Mouse (Mus musculus): ENCODE results near the gene Spon1. TPM values are rescaled to one million over a fixed set of nuclear protein-coding genes. Genes with fewer than 3 reads are reported as not detected.

Spon1 gene
- total and polyA plus RNA-seq, 3 experiments: 8.3 to 11.8 (median 11.5) TPM

DNA sequence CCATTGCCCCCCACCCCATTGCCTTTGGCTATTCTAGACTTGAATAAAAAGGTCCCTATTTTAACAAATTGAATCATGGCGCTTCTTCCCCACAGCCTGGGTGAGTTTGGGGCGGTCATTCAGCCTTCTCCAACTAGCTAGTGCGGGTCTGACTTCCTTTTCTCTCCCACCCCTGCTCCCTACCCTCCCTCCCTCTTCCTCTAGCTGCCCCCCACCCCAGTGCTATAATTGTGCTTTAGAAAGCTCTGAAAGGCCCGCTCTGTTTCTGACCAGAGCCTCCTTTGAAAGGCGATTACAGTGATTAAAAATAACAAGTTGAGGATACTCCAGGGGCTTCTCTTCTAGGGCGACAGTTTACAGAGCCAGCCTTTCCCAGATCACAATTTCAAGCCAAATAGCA is 3.5 kb downstream of the Spon1 start:
- 51% methylated on average over 6 of the region's 6 CpGs for WGBS
- Histone ChIP-seq H3K4me3 (no peak overlapping the region), H3K79me2 (replicated peaks; ENCODE audit: control insufficient read depth, insufficient read depth, low read length) (no peaks in the 10 kb centered on the region), H3K36me3 (ENCODE audit: control insufficient read depth, insufficient read depth, low read length) (no peaks in the 10 kb centered on the region), H3K4me1 (ENCODE audit: control insufficient read depth, insufficient read depth, low read length) (peaks cover 5% of the 10 kb centered on the region), H3K9ac (ENCODE audit: low read depth, low read length) (no peak overlapping the region), H3K27ac (no peak overlapping the region), H3K27me3 (ENCODE audit: control insufficient read depth, insufficient read depth, low read length) (peaks cover 3% of the 10 kb centered on the region; the same call in 1 of the 2 replicates)
- no peak for TF ChIP-seq CTCF (IDR thresholded peaks at IDR 0.05)
- no peak for TF ChIP-seq POLR2A (IDR thresholded peaks at IDR 0.05; ENCODE audit: insufficient read depth, low read depth, low read length)
- no peak for TF ChIP-seq EP300 (IDR thresholded peaks at IDR 0.05; ENCODE audit: insufficient read depth, low read depth, low read length)
- DNase-seq: no peak
- intact Hi-C loops (cut with DNase I): loop anchor here (5.0 to 10.0 kb wide), 3 partner anchors 154 to 446 kb away; no protein-coding TSS in a partner anchor

DNA sequence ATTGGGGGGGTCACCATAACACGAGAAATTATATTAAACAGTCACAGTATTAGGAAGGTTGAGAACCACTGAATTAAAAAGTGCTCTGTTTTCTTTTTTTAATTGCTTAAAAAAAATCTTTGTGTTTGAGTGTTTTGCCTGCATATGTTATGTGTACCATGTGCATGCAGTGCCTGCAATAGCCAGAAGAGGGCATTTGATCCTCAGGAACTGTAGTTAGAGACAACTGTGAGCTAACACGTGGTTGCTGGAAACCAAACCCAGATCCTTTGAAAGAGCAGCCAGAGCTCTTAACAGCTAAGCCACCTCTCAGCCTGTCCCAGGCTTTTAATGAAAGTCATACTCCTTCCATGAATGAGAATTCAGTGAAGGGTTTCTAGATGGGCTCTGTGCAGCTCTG is 6.3 kb downstream of the Spon1 start:
- H3K36me3 ChIP-seq (ENCODE audit: control insufficient read depth, insufficient read depth, low read length): no peaks in the 10 kb centered on the region
- H3K27me3 ChIP-seq (ENCODE audit: control insufficient read depth, insufficient read depth, low read length): no peaks in the 10 kb centered on the region
- no peak for DNase-seq
- H3K9ac ChIP-seq (ENCODE audit: low read depth, low read length): no peak overlapping the region
- no peak overlapping the region for H3K4me3 ChIP-seq
- intact Hi-C loops (cut with DNase I): loop anchor here (5.0 kb wide), 1 partner anchor 235 kb away; no protein-coding TSS in a partner anchor
- H3K27ac ChIP-seq: no peak overlapping the region
- no peaks in the 10 kb centered on the region for H3K79me2 ChIP-seq (replicated peaks; ENCODE audit: control insufficient read depth, insufficient read depth, low read length)
- 84% methylated on average over 2 of the region's 2 CpGs for WGBS
- peaks cover 5% of the 10 kb centered on the region for H3K4me1 ChIP-seq (ENCODE audit: control insufficient read depth, insufficient read depth, low read length)
- no peak for TF ChIP-seq POLR2A (IDR thresholded peaks at IDR 0.05; ENCODE audit: insufficient read depth, low read depth, low read length)
- TF ChIP-seq CTCF (IDR thresholded peaks at IDR 0.05): peak; percentile 36
- no peak for TF ChIP-seq EP300 (IDR thresholded peaks at IDR 0.05; ENCODE audit: insufficient read depth, low read depth, low read length)

DNA sequence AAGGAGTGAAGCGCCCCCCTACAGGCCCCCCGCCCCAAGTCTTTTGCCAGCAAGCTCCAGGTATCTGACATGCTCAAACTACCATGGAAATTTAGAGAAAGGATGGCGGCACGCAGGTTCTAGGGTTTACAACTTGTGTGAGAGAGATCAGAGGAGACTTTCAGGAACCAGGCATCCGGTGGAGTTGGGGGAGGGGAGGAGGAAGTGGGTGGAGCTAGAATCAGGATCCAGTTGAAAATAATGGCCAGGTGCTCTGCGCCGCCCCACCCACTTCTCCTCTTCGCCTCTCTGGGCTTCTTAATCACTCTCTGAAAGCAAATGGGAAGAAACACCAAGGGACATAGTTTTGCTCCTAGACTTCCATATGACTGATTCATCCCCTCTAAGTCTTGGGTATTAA is 7.6 kb downstream of the Spon1 start:
- H3K27me3 ChIP-seq (ENCODE audit: control insufficient read depth, insufficient read depth, low read length): no peaks in the 10 kb centered on the region
- H3K27ac ChIP-seq: no peak overlapping the region
- peaks cover 5% of the 10 kb centered on the region for H3K4me1 ChIP-seq (ENCODE audit: control insufficient read depth, insufficient read depth, low read length)
- intact Hi-C loops (cut with DNase I): loop anchor here (5.0 kb wide), 1 partner anchor 234 kb away; no protein-coding TSS in a partner anchor
- no peak overlapping the region for H3K9ac ChIP-seq (ENCODE audit: low read depth, low read length)
- no peak for DNase-seq
- no peak overlapping the region for H3K4me3 ChIP-seq
- TF ChIP-seq CTCF (IDR thresholded peaks at IDR 0.05) (no peak), POLR2A (IDR thresholded peaks at IDR 0.05; ENCODE audit: insufficient read depth, low read depth, low read length) (no peak), EP300 (IDR thresholded peaks at IDR 0.05; ENCODE audit: insufficient read depth, low read depth, low read length) (no peak)
- WGBS: 68% methylated on average over 8 of the region's 8 CpGs
- H3K79me2 ChIP-seq (replicated peaks; ENCODE audit: control insufficient read depth, insufficient read depth, low read length): no peaks in the 10 kb centered on the region
- no peaks in the 10 kb centered on the region for H3K36me3 ChIP-seq (ENCODE audit: control insufficient read depth, insufficient read depth, low read length)

DNA sequence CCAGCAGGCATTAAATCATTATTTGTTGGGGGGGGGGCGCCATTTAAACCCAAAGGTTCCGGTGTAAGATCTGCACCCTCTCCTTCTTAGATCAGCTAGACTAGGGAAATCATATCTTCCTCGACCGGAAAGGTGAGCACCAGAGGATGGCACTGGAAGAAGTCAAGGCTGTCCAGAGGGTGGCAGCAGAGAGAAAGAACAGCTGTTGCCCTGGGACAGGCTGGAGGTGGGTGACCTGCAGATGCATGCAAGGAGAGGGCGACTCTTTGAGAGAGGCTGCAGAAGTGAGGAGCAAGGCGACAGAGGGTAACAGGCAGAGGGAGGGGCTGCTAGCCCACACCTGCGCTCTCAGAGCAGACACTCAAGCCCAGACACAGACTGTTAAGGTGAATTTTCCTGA is 8.2 kb downstream of the Spon1 start:
- H3K4me1 ChIP-seq (ENCODE audit: control insufficient read depth, insufficient read depth, low read length): peaks cover 5% of the 10 kb centered on the region
- H3K79me2 ChIP-seq (replicated peaks; ENCODE audit: control insufficient read depth, insufficient read depth, low read length): no peaks in the 10 kb centered on the region
- no peak overlapping the region for H3K4me3 ChIP-seq
- intact Hi-C loops (cut with DNase I): loop anchor here (5.0 kb wide), 1 partner anchor 233 kb away; no protein-coding TSS in a partner anchor
- DNase-seq: peak; percentile 52 to 59
- H3K9ac ChIP-seq (ENCODE audit: low read depth, low read length): no peak overlapping the region
- 34% methylated on average over 7 of the region's 7 CpGs for WGBS
- no peak overlapping the region for H3K27ac ChIP-seq
- H3K27me3 ChIP-seq (ENCODE audit: control insufficient read depth, insufficient read depth, low read length): no peaks in the 10 kb centered on the region
- H3K36me3 ChIP-seq (ENCODE audit: control insufficient read depth, insufficient read depth, low read length): no peaks in the 10 kb centered on the region
- no peak for TF ChIP-seq EP300 (IDR thresholded peaks at IDR 0.05; ENCODE audit: insufficient read depth, low read depth, low read length)
- TF ChIP-seq CTCF (IDR thresholded peaks at IDR 0.05): peak; percentile 72

DNA sequence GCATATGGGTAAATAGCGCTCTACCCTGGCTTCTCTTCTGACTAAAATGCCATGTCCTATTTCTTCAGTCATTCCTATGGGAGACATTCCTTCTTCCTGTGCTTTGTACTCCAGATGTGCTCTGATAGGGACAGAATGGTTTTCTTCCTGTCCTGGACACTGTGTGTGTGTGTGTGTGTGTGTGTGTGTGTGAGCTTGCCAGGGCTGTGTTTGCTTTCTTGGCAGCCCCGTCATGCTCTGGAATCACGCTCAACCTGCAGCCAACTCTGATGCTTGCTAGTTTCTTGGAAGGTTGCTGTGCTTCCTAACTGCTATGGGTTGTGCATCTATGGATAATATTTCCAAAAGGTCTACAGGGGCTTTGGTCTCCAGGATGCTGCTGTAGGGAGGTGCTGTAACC is 9.1 kb downstream of the Spon1 start:
- Histone ChIP-seq H3K4me3 (no peak overlapping the region), H3K27me3 (ENCODE audit: control insufficient read depth, insufficient read depth, low read length) (no peaks in the 10 kb centered on the region), H3K9ac (ENCODE audit: low read depth, low read length) (no peak overlapping the region), H3K27ac (no peak overlapping the region), H3K79me2 (replicated peaks; ENCODE audit: control insufficient read depth, insufficient read depth, low read length) (no peaks in the 10 kb centered on the region), H3K36me3 (ENCODE audit: control insufficient read depth, insufficient read depth, low read length) (no peaks in the 10 kb centered on the region), H3K4me1 (ENCODE audit: control insufficient read depth, insufficient read depth, low read length) (peaks cover 5% of the 10 kb centered on the region)
- intact Hi-C loops (cut with DNase I): loop anchor here (5.0 kb wide), 1 partner anchor 232 kb away; no protein-coding TSS in a partner anchor
- peak in 1 of 2 experiments; percentile 19 for DNase-seq
- TF ChIP-seq POLR2A (IDR thresholded peaks at IDR 0.05; ENCODE audit: insufficient read depth, low read depth, low read length) (no peak), CTCF (IDR thresholded peaks at IDR 0.05) (no peak), EP300 (IDR thresholded peaks at IDR 0.05; ENCODE audit: insufficient read depth, low read depth, low read length) (no peak)
- 31% methylated on average over 3 of the region's 3 CpGs for WGBS

DNA sequence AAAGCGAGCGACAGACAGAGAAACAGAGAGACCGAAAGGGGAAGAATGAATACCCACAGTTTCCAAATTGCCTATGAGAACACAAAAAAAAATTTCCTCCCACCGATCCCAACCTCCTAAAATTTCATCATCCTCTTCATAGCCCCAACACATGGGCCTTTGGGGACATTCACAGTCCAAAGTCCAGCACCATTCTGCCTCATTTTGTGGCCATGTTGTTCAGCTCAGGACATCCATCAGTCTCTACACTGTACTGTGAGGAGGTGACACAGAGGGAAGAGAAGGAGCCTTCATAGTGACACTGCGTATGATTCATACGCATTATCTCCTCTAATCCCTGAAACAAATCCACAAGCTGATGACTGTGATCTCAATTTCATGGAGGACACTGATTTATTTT is 12.7 kb downstream of the Spon1 start:
- no peaks in the 10 kb centered on the region for H3K36me3 ChIP-seq (ENCODE audit: control insufficient read depth, insufficient read depth, low read length)
- H3K4me1 ChIP-seq (ENCODE audit: control insufficient read depth, insufficient read depth, low read length): peaks cover 5% of the 10 kb centered on the region
- TF ChIP-seq EP300 (IDR thresholded peaks at IDR 0.05; ENCODE audit: insufficient read depth, low read depth, low read length) (no peak), CTCF (IDR thresholded peaks at IDR 0.05) (no peak), POLR2A (IDR thresholded peaks at IDR 0.05; ENCODE audit: insufficient read depth, low read depth, low read length) (no peak)
- H3K27me3 ChIP-seq (ENCODE audit: control insufficient read depth, insufficient read depth, low read length): no peaks in the 10 kb centered on the region
- WGBS: 93% methylated on average over 6 of the region's 6 CpGs
- no peak overlapping the region for H3K9ac ChIP-seq (ENCODE audit: low read depth, low read length)
- intact Hi-C loops (cut with DNase I): no loop called here
- no peak overlapping the region for H3K4me3 ChIP-seq
- DNase-seq: no peak
- H3K27ac ChIP-seq: no peak overlapping the region
- H3K79me2 ChIP-seq (replicated peaks; ENCODE audit: control insufficient read depth, insufficient read depth, low read length): no peaks in the 10 kb centered on the region

All from heart, adult 2 months (tissue).